In the genomic region with DNA sequence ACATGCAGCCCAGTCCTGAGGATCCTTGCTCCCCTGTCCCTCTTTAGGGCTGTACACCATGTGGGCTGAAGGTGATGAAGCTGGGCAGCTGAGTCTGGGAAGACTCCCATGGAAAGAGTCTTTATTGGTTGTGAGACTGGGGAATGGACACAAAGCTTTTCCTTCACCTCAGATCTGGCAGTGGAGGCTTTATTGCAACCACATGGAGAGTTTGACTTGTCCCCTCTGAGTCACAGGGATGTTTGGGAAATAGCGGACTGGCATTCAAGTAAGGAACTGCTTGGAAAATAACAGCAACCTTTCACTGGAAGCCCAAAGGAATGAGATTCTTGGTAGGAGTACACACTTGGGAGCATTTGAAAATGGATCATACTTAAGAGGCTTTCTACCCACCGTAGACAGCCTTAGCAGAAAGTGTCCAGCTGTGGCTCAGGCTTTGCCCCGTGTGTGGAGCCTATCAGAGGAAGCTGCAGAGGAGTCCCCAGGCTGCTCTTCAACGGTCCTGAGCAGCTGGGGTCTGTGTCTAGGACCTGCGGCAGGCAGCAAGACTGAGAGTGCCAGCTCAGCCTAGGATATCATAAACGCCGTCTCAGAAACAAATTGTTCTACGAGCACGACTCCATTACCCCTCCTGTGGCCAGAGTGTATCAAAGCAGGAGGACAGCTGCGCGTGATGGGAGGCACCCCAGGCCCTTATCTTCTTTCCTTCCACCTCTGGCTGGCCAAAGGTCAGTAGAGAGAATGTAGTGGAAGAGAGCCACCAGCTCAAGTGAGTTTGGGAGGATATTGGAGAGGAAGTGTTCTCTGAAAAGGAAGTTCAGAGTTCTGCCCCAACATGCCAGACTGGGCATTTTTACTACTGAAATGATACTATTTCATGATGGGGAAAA, we compare ENCODE assay signal across 9 mouse cellular contexts. TPM values are rescaled to one million over a fixed set of nuclear protein-coding genes. Genes with fewer than 3 reads are reported as not detected.
A peak's percentile ranks its signal among the peaks of the same experiment; 100 is the strongest.
DNase-seq lines count a peak whose midpoint lies in the region; ATAC-seq and TF ChIP-seq lines count a peak whose summit lies in the region.
"Had no signal": no experiment of that assay in that cellular context is flagged by ENCODE, and none has a peak within 500 bp of the region (broad histone marks: within the 10 kb centered on the region; RNA-seq: fewer than 3 reads in every experiment).

No protein-coding gene starts in this region.

- peak; percentile 31 for ATAC-seq in Patski
- ATAC-seq in forebrain, embryonic 15.5 days (replicated peaks), result no peak
- ATAC-seq in hindbrain, embryonic 12.5 days (ENCODE audit: low FRiP score), result no peak

- H3K36me3 ChIP-seq in kidney, adult 2 months (ENCODE audit: control insufficient read depth, insufficient read depth, low read length), result no peaks in the 10 kb centered on the region
- H3K36me3 ChIP-seq in forebrain, embryonic 15.5 days, result no peaks in the 10 kb centered on the region
- no peaks in the 10 kb centered on the region for H3K36me3 ChIP-seq in hindbrain, embryonic 12.5 days

- TF ChIP-seq CTCF in kidney, adult 2 months (conservative IDR thresholded peaks at IDR 0.05; ENCODE audit: insufficient read depth, insufficient read length, low read depth, low read length), result no peak
- no peak for TF ChIP-seq CTCF in Patski (IDR thresholded peaks at IDR 0.05)

- H3K4me1 ChIP-seq in kidney, adult 2 months (ENCODE audit: control insufficient read depth, insufficient read depth, low read length), result no peaks in the 10 kb centered on the region; the same call in 1 of the 2 replicates
- H3K4me1 ChIP-seq in forebrain, embryonic 15.5 days, result no peaks in the 10 kb centered on the region
- H3K4me1 ChIP-seq in hindbrain, embryonic 12.5 days, result peaks cover 7% of the 10 kb centered on the region

- H3K9me3 ChIP-seq in forebrain, embryonic 15.5 days, result no peaks in the 10 kb centered on the region
- no peaks in the 10 kb centered on the region for H3K9me3 ChIP-seq in hindbrain, embryonic 12.5 days (replicated peaks)

- H3K4me2 ChIP-seq in forebrain, embryonic 15.5 days (replicated peaks), result no peak overlapping the region
- H3K4me2 ChIP-seq in hindbrain, embryonic 12.5 days (replicated peaks), result no peak overlapping the region

- peak; percentile 30 for DNase-seq in kidney, adult 2 months
- no peak for DNase-seq in kidney, adult 18-20 months
- DNase-seq in Patski (ENCODE audit: low read depth, low spot score), result no peak
- DNase-seq in heart, postnatal 14 days, result peak; percentile 24 to 25
- peak; percentile 25 to 32 for DNase-seq in lung, postnatal 4 days
- no peak for DNase-seq in right cerebral cortex, adult 18-20 months
- DNase-seq: gastrocnemius, postnatal 10 days had no signal

- 22% methylated on average over 11 of the region's 11 CpGs for WGBS in kidney, adult 2 months
- 77% methylated on average over 11 of the region's 11 CpGs for WGBS in forebrain, embryonic 15.5 days
- WGBS in hindbrain, embryonic 12.5 days, result 66% methylated on average over 11 of the region's 11 CpGs

- no peak overlapping the region for H3K9ac ChIP-seq in forebrain, embryonic 15.5 days (replicated peaks)
- no peak overlapping the region for H3K9ac ChIP-seq in hindbrain, embryonic 12.5 days

- no peak overlapping the region for H3K4me3 ChIP-seq in kidney, adult 2 months (ENCODE audit: insufficient read depth, low read depth, low read length)
- no peak overlapping the region for H3K4me3 ChIP-seq in forebrain, embryonic 15.5 days
- no peak overlapping the region for H3K4me3 ChIP-seq in hindbrain, embryonic 12.5 days

- in situ Hi-C loops in Patski (cut with MboI; ENCODE audit: low pct_unique_long_range_greater_than_20kb), result no loop called here

- CTCF ChIA-PET in Patski (lab: Charles Lee), result interaction anchor here (1.2 to 4.5 kb wide), 4 partner anchors 11 to 24 kb away, joined by 4 to 25 read pairs (median 9); a partner anchor contains a TSS

- TF ChIP-seq POLR2A in kidney, adult 2 months (IDR thresholded peaks at IDR 0.05; ENCODE audit: low read depth, low read length), result no peak

- POLR2A ChIA-PET in Patski (lab: Charles Lee), result interaction anchor here (0.9 to 1.1 kb wide), 2 partner anchors 10 to 24 kb away, joined by 3 to 4 read pairs; a partner anchor contains a TSS

- no peak overlapping the region; the same call in 1 of the 2 replicates for H3K27ac ChIP-seq in kidney, adult 2 months (ENCODE audit: insufficient read depth, low read depth, low read length)
- no peak overlapping the region for H3K27ac ChIP-seq in forebrain, embryonic 15.5 days (replicated peaks)
- H3K27ac ChIP-seq in hindbrain, embryonic 12.5 days, result no peak overlapping the region

- intact Hi-C loops in heart, postnatal 14 days (cut with DNase I), result no loop called here

- H3K27me3 ChIP-seq in kidney, adult 2 months (replicated peaks; ENCODE audit: control insufficient read depth, insufficient read depth, low read length), result no peaks in the 10 kb centered on the region
- H3K27me3 ChIP-seq in Patski, result no peaks in the 10 kb centered on the region
- no peaks in the 10 kb centered on the region for H3K27me3 ChIP-seq in forebrain, embryonic 15.5 days
- H3K27me3 ChIP-seq in hindbrain, embryonic 12.5 days, result no peaks in the 10 kb centered on the region

RNA-seq across cellular contexts. Expression of a gene that starts 23.9 kb away (rescaled TPM):
- polyA plus RNA-seq in kidney, adult 2 months (2012; rRNA removed), result 6.1 and 7.8 TPM in 2 replicates
- polyA plus RNA-seq in Patski (2021), result 30.5 TPM
- total RNA-seq in heart, postnatal 14 days (2021), result 10 to 100 TPM; 17.2 to 18.1 TPM
- 13.8 and 16.0 TPM in 2 replicates for polyA plus RNA-seq in forebrain, embryonic 15.5 days (2015; fragmentation: Nextera tagmentation; extraction: Ambion mirVana)
- 17.1 and 20.6 TPM in 2 replicates for polyA plus RNA-seq in hindbrain, embryonic 12.5 days (2016; fragmentation: Nextera tagmentation; extraction: Ambion mirVana)

RNA-seq across cellular contexts. Expression of a gene that starts 29.0 kb away (rescaled TPM):
- not detected in 2 replicates for polyA plus RNA-seq in kidney, adult 2 months (2012; rRNA removed)
- polyA plus RNA-seq in Patski (2021), result not detected
- total RNA-seq in heart, postnatal 14 days (2021), result not detected
- polyA plus RNA-seq in forebrain, embryonic 15.5 days (2015; fragmentation: Nextera tagmentation; extraction: Ambion mirVana), result not detected in 2 replicates
- not detected in 2 replicates for polyA plus RNA-seq in hindbrain, embryonic 12.5 days (2016; fragmentation: Nextera tagmentation; extraction: Ambion mirVana)
- total RNA-seq: gastrocnemius, postnatal 10 days had no signal

Comparison
In these comparisons a context has a peak if more than half of its experiments do, and no peak if none do; other contexts are left out.
1. DNase-seq: peak in kidney, adult 2 months (single experiment), heart, postnatal 14 days (2 of 2) and lung, postnatal 4 days (2 of 2); none in kidney, adult 18-20 months (single experiment), Patski (single experiment) and right cerebral cortex, adult 18-20 months (single experiment).